Mouse (Mus musculus): ENCODE results near the gene Iqschfp. TPM values are rescaled to one million over a fixed set of nuclear protein-coding genes. Genes with fewer than 3 reads are reported as not detected.

Iqschfp gene
- polyA plus RNA-seq, 1 experiment from 2014 or later: not detected

DNA sequence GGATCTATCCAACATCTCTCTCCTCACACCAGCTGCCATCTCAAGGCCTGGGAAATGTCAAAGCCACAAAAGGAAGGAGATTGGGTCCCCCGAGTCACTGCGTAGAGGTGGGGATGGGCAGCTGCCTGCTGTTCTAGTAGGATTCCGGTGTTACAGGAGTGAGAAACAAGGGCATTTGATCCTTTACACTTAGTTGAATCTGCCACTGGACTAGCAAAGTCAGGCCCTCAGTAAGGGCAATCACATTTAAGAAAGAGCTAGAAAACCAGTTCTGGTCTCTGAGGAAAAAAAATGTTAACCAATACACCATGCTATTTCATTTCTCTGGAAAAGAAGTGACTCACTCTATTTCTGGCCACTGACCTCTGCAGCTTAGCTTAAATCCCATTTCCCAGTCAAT lies 738.8 kb downstream of the Iqschfp start:
- Histone ChIP-seq H3K9ac (no peak overlapping the region), H3K4me1 (replicated peaks) (peaks cover 13% of the 10 kb centered on the region), H3K36me3 (peaks cover 21% of the 10 kb centered on the region), H3K27me3 (replicated peaks) (no peaks in the 10 kb centered on the region), H3K27ac (ENCODE audit: poor library complexity, severe bottlenecking) (no peak overlapping the region), H3K4me3 (no peak overlapping the region), H3K4me2 (no peak overlapping the region), H3K9me3 (replicated peaks) (no peaks in the 10 kb centered on the region)
- 44% methylated on average over 3 of the region's 3 CpGs for WGBS
- ATAC-seq (ENCODE audit: insufficient number of reproducible peaks, low FRiP score): no peak

DNA sequence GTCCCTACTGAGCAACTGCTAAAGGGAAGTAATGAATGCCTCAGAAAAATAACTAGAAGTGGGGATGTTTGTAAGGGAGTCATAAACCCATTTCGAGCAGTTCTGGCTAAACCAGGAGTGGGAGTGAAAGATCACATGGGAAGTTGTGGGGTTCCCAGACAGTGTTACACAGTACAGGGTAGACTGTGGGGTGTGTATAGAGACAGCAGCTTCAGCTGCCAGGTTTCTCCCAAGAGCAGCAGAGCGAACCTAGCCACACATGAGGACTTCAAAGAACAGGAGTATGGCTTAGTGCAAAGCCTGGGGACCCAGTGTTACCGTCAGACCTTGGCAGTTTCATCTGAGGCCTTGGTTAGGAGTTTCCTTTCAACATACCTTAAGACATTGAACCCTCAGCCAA lies 740.7 kb downstream of the Iqschfp start:
- no peak overlapping the region for H3K4me2 ChIP-seq
- peaks cover 13% of the 10 kb centered on the region for H3K4me1 ChIP-seq (replicated peaks)
- no peaks in the 10 kb centered on the region for H3K9me3 ChIP-seq (replicated peaks)
- H3K36me3 ChIP-seq: peaks cover 8% of the 10 kb centered on the region
- no peaks in the 10 kb centered on the region for H3K27me3 ChIP-seq (replicated peaks)
- WGBS: 79% methylated on average over 3 of the region's 3 CpGs
- H3K9ac ChIP-seq: no peak overlapping the region
- H3K27ac ChIP-seq (ENCODE audit: poor library complexity, severe bottlenecking): no peak overlapping the region
- no peak for ATAC-seq (ENCODE audit: insufficient number of reproducible peaks, low FRiP score)
- no peak overlapping the region for H3K4me3 ChIP-seq

DNA sequence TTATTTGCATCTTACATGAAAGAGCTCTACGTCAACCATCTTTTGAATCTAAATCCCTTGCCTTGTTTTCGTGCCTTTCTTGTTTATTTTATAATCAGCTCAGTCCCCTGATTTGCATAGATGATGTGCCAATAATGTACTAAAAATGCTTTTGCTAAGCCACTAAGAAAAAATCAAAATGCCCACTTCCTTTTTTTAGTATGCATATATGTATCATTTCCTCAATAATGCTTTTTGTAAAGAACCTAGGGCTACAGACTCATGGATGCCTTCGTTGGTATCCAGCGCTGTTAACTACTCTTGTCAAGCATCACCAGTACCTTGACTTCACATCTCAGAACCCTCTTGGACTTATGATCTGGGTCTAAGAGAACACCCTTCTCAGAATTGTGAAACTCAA lies 741.5 kb downstream of the Iqschfp start:
- no peaks in the 10 kb centered on the region for H3K27me3 ChIP-seq (replicated peaks)
- no peak overlapping the region for H3K27ac ChIP-seq (ENCODE audit: poor library complexity, severe bottlenecking)
- H3K36me3 ChIP-seq: peaks cover 3% of the 10 kb centered on the region; the same call in 1 of the 2 replicates
- no peak for ATAC-seq (ENCODE audit: insufficient number of reproducible peaks, low FRiP score)
- no peak overlapping the region for H3K4me2 ChIP-seq
- no peak overlapping the region for H3K4me3 ChIP-seq
- no peaks in the 10 kb centered on the region for H3K9me3 ChIP-seq (replicated peaks)
- H3K9ac ChIP-seq: no peak overlapping the region
- 90% methylated on average over 4 of the region's 4 CpGs for WGBS
- H3K4me1 ChIP-seq (replicated peaks): peaks cover 13% of the 10 kb centered on the region

DNA sequence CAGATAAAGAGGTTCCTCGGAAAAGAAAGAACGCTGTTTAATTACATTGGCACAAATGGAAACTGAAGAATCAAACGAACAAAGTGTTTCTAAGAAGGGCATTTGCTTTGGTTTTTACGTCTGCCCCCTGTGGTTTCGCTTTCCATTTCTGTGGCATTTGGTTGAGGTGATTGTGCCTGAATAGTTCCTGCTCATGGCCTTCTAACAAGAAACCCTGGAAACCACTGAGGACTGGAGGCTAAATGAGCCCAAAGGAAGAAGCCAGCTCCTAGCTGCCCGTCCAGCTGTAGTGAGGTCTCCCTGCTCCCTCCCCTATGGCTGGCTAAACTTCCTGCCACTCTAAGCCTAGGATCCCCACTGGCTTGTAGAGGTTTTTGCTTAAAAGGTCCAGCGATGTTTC lies 745.9 kb downstream of the Iqschfp start:
- H3K27me3 ChIP-seq (replicated peaks): no peaks in the 10 kb centered on the region
- 52% methylated on average over 7 of the region's 7 CpGs for WGBS
- H3K4me3 ChIP-seq: no peak overlapping the region
- H3K4me1 ChIP-seq (replicated peaks): no peaks in the 10 kb centered on the region
- H3K27ac ChIP-seq (ENCODE audit: poor library complexity, severe bottlenecking): no peak overlapping the region
- no peak overlapping the region for H3K4me2 ChIP-seq
- ATAC-seq (ENCODE audit: insufficient number of reproducible peaks, low FRiP score): no peak
- no peaks in the 10 kb centered on the region for H3K36me3 ChIP-seq
- no peaks in the 10 kb centered on the region for H3K9me3 ChIP-seq (replicated peaks)
- no peak overlapping the region for H3K9ac ChIP-seq

DNA sequence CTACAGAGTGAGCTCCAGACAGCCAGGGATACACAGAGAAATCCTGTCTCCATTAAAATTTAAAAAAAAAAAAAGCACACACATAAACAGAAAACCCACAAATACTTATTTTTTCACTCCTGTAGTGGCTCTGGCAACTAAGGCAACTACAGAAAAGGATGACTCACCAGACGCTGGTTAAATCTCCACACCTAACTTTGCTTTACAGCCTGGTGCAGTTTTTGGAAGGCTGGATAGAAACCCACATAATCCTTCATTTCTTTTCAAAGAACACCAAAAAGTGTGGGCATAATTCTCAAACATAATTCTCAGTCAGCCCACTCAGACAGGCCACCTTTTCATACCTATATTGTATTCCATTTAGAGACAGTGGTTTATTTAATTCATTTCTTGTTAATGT lies 746.7 kb downstream of the Iqschfp start:
- no peaks in the 10 kb centered on the region for H3K4me1 ChIP-seq (replicated peaks)
- WGBS: 79% methylated on average over 1 of the region's 1 CpGs
- no peak overlapping the region for H3K4me3 ChIP-seq
- no peaks in the 10 kb centered on the region for H3K27me3 ChIP-seq (replicated peaks)
- no peak for ATAC-seq (ENCODE audit: insufficient number of reproducible peaks, low FRiP score)
- H3K27ac ChIP-seq (ENCODE audit: poor library complexity, severe bottlenecking): no peak overlapping the region
- H3K36me3 ChIP-seq: no peaks in the 10 kb centered on the region
- H3K9ac ChIP-seq: no peak overlapping the region
- no peaks in the 10 kb centered on the region for H3K9me3 ChIP-seq (replicated peaks)
- H3K4me2 ChIP-seq: no peak overlapping the region

DNA sequence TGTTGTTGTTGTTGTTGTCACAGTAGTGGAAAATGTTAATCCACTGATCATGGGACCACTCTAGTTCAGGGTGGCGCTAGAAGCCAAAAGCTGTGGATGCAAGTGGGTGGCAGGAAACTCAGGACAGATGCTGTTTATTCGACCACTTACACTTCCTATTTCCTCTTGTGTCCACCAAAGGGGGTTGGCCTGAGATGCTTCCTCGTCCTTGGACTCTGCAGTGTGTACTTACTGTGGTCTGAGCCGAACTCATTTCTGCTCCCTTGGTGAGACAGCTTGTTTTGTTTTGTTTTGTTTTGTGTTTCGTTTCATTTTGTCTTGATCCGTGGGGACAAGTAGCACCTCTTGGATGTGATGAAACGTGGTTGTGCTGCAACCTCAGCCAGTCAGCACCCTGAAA lies 750.9 kb downstream of the Iqschfp start:
- Histone ChIP-seq H3K9me3 (replicated peaks) (no peaks in the 10 kb centered on the region), H3K4me2 (no peak overlapping the region), H3K4me1 (replicated peaks) (no peaks in the 10 kb centered on the region), H3K9ac (no peak overlapping the region), H3K27me3 (replicated peaks) (no peaks in the 10 kb centered on the region), H3K4me3 (no peak overlapping the region), H3K36me3 (no peaks in the 10 kb centered on the region), H3K27ac (ENCODE audit: poor library complexity, severe bottlenecking) (no peak overlapping the region)
- WGBS: 77% methylated on average over 7 of the region's 7 CpGs
- no peak for ATAC-seq (ENCODE audit: insufficient number of reproducible peaks, low FRiP score)

DNA sequence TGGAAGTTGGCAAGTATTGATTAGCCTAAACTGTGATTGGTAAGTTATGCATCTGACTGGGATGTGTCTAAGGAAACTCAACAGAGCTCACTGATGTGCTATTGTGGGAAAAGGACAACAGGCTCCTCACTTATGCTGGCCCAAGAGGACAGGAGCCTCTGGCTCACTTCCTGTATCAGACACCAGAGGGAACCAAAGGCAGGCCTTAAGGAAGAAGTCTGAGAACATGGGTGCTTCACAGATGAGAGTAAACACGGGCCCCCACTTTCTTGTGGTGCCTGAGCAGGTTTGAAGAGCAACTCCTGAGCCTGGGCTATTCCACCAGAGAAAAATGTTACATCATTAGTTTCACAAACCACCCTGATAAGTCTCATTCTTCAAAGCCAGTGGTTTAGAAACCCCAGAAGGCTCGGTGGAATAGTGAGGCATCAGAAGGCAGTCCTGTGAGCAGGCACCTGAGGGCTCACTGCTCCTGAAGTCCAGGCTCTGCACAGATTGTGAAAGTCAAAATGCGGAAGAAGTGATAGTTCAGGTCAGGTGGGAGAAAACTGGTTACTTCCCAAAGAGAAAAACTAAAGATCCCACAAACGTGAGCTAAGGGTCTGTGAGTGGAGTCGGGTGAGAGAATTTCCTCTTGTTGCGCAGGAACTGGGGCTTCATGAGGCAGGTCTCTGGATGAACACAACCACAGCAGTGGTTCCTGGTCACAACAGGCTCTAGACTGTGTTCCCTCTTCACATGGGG lies 754.5 kb downstream of the Iqschfp start:
- Histone ChIP-seq H3K9ac (no peak overlapping the region), H3K27me3 (replicated peaks) (no peaks in the 10 kb centered on the region), H3K4me2 (no peak overlapping the region), H3K9me3 (replicated peaks) (no peaks in the 10 kb centered on the region), H3K27ac (ENCODE audit: poor library complexity, severe bottlenecking) (no peak overlapping the region), H3K4me3 (no peak overlapping the region), H3K36me3 (no peaks in the 10 kb centered on the region), H3K4me1 (replicated peaks) (no peaks in the 10 kb centered on the region)
- no peak for ATAC-seq (ENCODE audit: insufficient number of reproducible peaks, low FRiP score)
- WGBS: 76% methylated on average over 6 of the region's 6 CpGs

DNA sequence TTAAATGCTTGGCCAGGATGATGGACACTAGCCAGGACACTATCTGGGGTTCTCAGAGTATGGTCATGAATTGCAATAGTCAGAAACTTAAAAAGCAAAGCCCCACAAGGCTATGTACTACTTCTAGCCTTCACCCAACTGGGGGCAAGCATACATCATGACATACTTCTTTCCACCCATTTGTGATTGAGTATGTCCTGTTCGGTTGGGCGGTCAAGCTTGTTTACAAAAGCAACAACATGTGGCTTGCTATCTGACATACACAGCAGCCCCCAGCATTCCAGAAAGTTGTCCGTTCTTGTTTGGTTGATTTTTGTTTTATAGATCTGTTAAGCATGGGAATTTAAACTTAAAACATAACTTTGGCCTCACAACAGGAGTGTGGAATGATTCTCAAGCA lies 755.2 kb downstream of the Iqschfp start:
- WGBS: 66% methylated on average over 3 of the region's 3 CpGs
- H3K4me2 ChIP-seq: no peak overlapping the region
- no peaks in the 10 kb centered on the region for H3K9me3 ChIP-seq (replicated peaks)
- no peaks in the 10 kb centered on the region for H3K27me3 ChIP-seq (replicated peaks)
- no peak overlapping the region for H3K9ac ChIP-seq
- no peaks in the 10 kb centered on the region for H3K4me1 ChIP-seq (replicated peaks)
- H3K4me3 ChIP-seq: no peak overlapping the region
- H3K36me3 ChIP-seq: no peaks in the 10 kb centered on the region
- no peak for ATAC-seq (ENCODE audit: insufficient number of reproducible peaks, low FRiP score)
- H3K27ac ChIP-seq (ENCODE audit: poor library complexity, severe bottlenecking): no peak overlapping the region

DNA sequence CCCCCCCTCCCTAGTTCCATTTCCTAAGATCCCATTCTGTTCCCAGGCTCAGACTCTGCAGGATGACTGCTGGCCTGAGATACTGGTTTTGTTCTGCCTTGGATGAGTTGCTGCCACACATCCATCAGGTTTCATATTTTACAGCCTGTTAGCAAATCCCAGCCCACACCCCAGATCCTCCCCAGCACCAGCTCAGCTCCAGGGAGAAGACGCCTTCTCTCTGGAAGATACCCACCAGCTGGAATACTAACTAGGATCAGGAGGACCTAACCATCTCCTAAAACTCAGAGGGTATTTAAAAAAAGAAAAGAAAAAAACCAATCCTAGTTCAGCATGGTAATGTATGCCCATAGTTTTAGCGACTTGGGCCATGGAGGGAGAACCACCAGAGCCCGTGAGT lies 758.2 kb downstream of the Iqschfp start:
- no peak overlapping the region for H3K9ac ChIP-seq
- H3K4me3 ChIP-seq: no peak overlapping the region
- no peaks in the 10 kb centered on the region for H3K27me3 ChIP-seq (replicated peaks)
- H3K36me3 ChIP-seq: no peaks in the 10 kb centered on the region
- no peak overlapping the region for H3K27ac ChIP-seq (ENCODE audit: poor library complexity, severe bottlenecking)
- H3K4me2 ChIP-seq: no peak overlapping the region
- no peak for ATAC-seq (ENCODE audit: insufficient number of reproducible peaks, low FRiP score)
- H3K9me3 ChIP-seq (replicated peaks): no peaks in the 10 kb centered on the region
- 82% methylated on average over 3 of the region's 3 CpGs for WGBS
- no peaks in the 10 kb centered on the region for H3K4me1 ChIP-seq (replicated peaks)

DNA sequence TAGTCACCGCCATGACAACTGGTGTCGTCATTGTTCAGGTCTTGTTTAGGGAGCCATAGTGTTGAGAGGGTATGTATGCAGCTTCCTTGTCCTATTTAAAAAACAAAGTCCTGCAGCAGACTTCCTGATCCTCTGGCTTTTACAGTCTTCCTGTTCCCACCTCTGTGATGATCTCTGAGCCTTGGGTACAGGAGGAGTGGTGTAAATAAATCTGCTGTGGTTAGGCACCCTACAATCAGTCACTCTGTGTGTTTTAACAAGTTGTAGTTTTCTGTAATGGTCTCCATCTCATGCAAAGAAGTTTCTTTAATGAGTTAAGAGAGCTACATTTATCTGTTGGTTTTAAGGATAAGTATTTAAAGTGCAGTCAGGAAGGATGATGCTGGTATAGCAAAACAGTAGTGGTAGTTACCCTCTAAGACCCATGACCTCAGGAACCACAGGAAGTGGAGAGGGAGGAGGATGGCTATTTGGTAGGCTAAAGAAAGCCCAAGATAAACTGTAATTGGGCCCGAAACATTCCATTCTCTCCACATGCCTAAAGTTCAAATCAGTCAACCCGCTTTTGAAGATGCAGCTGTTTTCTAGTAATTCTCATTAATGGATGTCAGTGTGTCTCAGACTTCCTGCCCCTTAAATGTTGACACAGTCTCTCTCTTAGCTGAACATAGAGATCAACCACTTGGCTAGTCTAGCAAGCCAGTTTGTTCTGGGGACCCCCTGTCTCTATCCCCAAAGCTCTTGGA lies 764.7 kb downstream of the Iqschfp start:
- Histone ChIP-seq H3K27ac (ENCODE audit: poor library complexity, severe bottlenecking) (no peak overlapping the region), H3K4me2 (no peak overlapping the region), H3K9ac (no peak overlapping the region), H3K9me3 (replicated peaks) (no peaks in the 10 kb centered on the region), H3K36me3 (no peaks in the 10 kb centered on the region), H3K4me1 (replicated peaks) (peaks cover 18% of the 10 kb centered on the region; the same call in 1 of the 2 replicates), H3K27me3 (replicated peaks) (no peaks in the 10 kb centered on the region), H3K4me3 (no peak overlapping the region)
- no peak for ATAC-seq (ENCODE audit: insufficient number of reproducible peaks, low FRiP score)
- 77% methylated on average over 4 of the region's 4 CpGs for WGBS

DNA sequence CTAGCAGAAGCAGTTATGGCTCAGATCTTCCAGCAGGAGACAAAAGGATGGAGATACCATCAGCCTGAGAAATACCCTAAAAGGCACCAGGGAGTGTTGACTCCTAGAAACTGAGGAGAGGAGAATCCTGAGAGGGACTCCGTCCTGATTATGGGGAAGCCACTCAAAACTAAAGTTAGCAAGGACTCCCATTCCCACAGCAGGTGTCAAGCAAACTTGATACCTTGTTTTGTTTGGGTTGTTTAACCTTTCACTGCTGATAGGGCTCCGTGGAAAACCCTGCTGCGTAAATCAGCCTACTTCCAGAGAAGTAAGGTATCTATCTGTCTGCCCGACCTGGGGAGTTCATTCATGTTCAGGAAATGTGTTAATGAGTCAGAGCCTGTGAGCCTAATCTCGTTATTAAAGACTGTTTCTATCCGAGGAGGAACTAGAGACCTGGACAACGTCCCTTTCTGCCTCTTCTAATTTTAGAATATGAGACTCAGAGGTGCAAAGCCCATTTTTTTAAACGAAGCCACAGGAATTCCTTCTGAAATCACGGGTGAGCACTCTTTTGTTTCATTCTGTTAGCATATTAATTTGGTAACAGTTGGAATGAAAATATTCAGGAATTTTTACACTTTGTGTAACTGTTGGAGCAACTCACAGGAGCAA lies 765.7 kb downstream of the Iqschfp start:
- H3K9ac ChIP-seq: no peak overlapping the region
- no peaks in the 10 kb centered on the region for H3K36me3 ChIP-seq
- H3K27me3 ChIP-seq (replicated peaks): no peaks in the 10 kb centered on the region
- 8% methylated on average over 9 of the region's 9 CpGs for WGBS
- no peak for ATAC-seq (ENCODE audit: insufficient number of reproducible peaks, low FRiP score)
- peaks cover 18% of the 10 kb centered on the region; the same call in 1 of the 2 replicates for H3K4me1 ChIP-seq (replicated peaks)
- no peaks in the 10 kb centered on the region for H3K9me3 ChIP-seq (replicated peaks)
- peak overlapping the region; percentile 50 for H3K4me2 ChIP-seq
- no peak overlapping the region for H3K4me3 ChIP-seq
- H3K27ac ChIP-seq (ENCODE audit: poor library complexity, severe bottlenecking): no peak overlapping the region

Measured in heart, embryonic 12.5 days (tissue).